In the genomic region with DNA sequence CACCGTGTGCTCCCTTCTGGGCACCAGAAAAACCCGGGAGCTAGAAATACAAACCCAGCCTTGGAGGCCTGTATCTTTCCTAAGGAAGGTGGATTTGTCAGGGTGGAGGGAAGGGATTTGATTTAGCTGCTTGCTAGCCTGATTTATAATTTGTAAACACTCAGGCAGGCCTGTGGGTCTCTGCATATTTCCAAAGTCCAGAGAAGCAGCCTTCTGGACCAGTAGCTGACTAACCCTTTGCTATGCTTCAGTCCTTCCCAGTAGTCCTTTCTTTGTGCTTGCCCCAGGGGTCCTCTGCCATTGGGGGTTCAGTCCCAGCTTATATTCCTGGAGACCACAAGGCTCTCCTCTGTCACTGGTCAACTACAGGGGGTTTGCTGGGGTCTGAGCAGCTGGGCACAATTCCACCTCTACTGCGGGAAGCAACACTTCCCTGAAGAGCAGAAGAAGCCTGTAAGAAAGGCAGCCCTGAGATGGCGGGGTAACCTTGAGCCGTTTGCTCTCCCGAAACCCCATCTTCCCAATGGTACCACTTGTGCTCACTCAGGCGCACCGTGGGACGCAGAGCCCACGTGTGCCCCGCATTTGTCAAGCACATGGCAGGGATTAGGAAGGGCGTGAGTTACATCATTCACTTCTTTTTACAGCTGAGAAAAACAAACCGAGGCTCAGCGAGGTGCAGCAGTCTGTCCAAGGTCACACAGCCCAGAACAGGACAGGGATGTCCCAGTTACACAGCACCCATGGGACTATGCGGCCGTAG, we compare ENCODE assay signal across 8 mouse cellular contexts.
DNase-seq lines count a peak whose midpoint lies in the region; ATAC-seq lines count a peak whose summit lies in the region.

No protein-coding gene starts in this region.

- no peak for DNase-seq in kidney, adult 11 months
- no peak for DNase-seq in frontal cortex, postnatal 25 days (ENCODE audit: low spot score in 2 of 2)
- no peak for DNase-seq in right cerebral cortex, postnatal 4 days

- peak overlapping the region; percentile 100 for H3K27ac ChIP-seq in kidney, embryonic 14.5 days (ENCODE audit: low read depth, low read length)
- H3K27ac ChIP-seq in brown adipose tissue, adult 24 weeks (replicated peaks; ENCODE audit: low read depth, low read length), result peak overlapping the region; percentile 87
- H3K27ac ChIP-seq in heart, embryonic 15.5 days, result peak overlapping the region; percentile 94
- peak overlapping the region; percentile 98 for H3K27ac ChIP-seq in limb, embryonic 15.5 days
- H3K27ac ChIP-seq in neural tube, embryonic 15.5 days (replicated peaks), result peak overlapping the region; percentile 98

- peaks cover 73% of the 10 kb centered on the region for H3K4me1 ChIP-seq in kidney, embryonic 14.5 days (ENCODE audit: control insufficient read depth, insufficient read depth, low read length)
- peaks cover 35% of the 10 kb centered on the region for H3K4me1 ChIP-seq in brown adipose tissue, adult 24 weeks (ENCODE audit: control insufficient read depth, insufficient read depth, insufficient read length, low read length)
- peaks cover 78% of the 10 kb centered on the region for H3K4me1 ChIP-seq in heart, embryonic 15.5 days (replicated peaks)
- H3K4me1 ChIP-seq in limb, embryonic 15.5 days, result peaks cover 84% of the 10 kb centered on the region
- H3K4me1 ChIP-seq in neural tube, embryonic 15.5 days, result peaks cover 79% of the 10 kb centered on the region

- H3K4me3 ChIP-seq in kidney, embryonic 14.5 days (ENCODE audit: low read length), result peak overlapping the region; percentile 18; the same call in 1 of the 2 replicates
- peak overlapping the region; percentile 31 for H3K4me3 ChIP-seq in brown adipose tissue, adult 24 weeks (ENCODE audit: insufficient read depth, low read depth, low read length)
- peak overlapping the region; percentile 26 for H3K4me3 ChIP-seq in heart, embryonic 15.5 days
- H3K4me3 ChIP-seq in limb, embryonic 15.5 days, result peak overlapping the region; percentile 32
- H3K4me3 ChIP-seq in neural tube, embryonic 15.5 days (replicated peaks), result no peak overlapping the region

- peak overlapping the region; percentile 53 for H3K9ac ChIP-seq in kidney, embryonic 14.5 days (ENCODE audit: low read depth, low read length)
- H3K9ac ChIP-seq in heart, embryonic 15.5 days, result peak overlapping the region; percentile 47
- H3K9ac ChIP-seq in limb, embryonic 15.5 days, result 0 out of 2 replicates have a peak overlapping the region, but pooled peaks have one; percentile 11
- H3K9ac ChIP-seq in neural tube, embryonic 15.5 days (replicated peaks), result peak overlapping the region; percentile 29; the same call in 1 of the 2 replicates

- no peaks in the 10 kb centered on the region for H3K36me3 ChIP-seq in kidney, embryonic 14.5 days (ENCODE audit: control insufficient read depth, insufficient read depth, low read length)
- no peaks in the 10 kb centered on the region for H3K36me3 ChIP-seq in heart, embryonic 15.5 days
- no peaks in the 10 kb centered on the region for H3K36me3 ChIP-seq in limb, embryonic 15.5 days
- no peaks in the 10 kb centered on the region for H3K36me3 ChIP-seq in neural tube, embryonic 15.5 days

- peak overlapping the region; percentile 56 for H3K4me2 ChIP-seq in kidney, embryonic 14.5 days (replicated peaks; ENCODE audit: low read depth, low read length)
- H3K4me2 ChIP-seq in heart, embryonic 15.5 days, result peak overlapping the region; percentile 60
- H3K4me2 ChIP-seq in limb, embryonic 15.5 days, result peak overlapping the region; percentile 72
- peak overlapping the region; percentile 59 for H3K4me2 ChIP-seq in neural tube, embryonic 15.5 days

- ATAC-seq in kidney, embryonic 14.5 days (ENCODE audit: low FRiP score, low TSS enrichment), result no peak; the same call in 1 of the 2 replicates
- ATAC-seq in heart, embryonic 15.5 days (replicated peaks; ENCODE audit: insufficient number of reproducible peaks, insufficient read depth, low FRiP score, low read depth), result no peak; the same call in 1 of the 2 replicates
- no peak for ATAC-seq in limb, embryonic 15.5 days (ENCODE audit: insufficient number of reproducible peaks, low FRiP score, low TSS enrichment, low read depth)
- ATAC-seq in neural tube, embryonic 15.5 days (ENCODE audit: low FRiP score), result no peak

- H3K27me3 ChIP-seq in kidney, embryonic 14.5 days (ENCODE audit: control insufficient read depth, insufficient read depth, low read length), result no peaks in the 10 kb centered on the region
- no peaks in the 10 kb centered on the region for H3K27me3 ChIP-seq in heart, embryonic 15.5 days
- no peaks in the 10 kb centered on the region for H3K27me3 ChIP-seq in limb, embryonic 15.5 days
- H3K27me3 ChIP-seq in neural tube, embryonic 15.5 days (replicated peaks), result no peaks in the 10 kb centered on the region

- no peaks in the 10 kb centered on the region for H3K9me3 ChIP-seq in kidney, embryonic 14.5 days (ENCODE audit: control insufficient read depth, low read length)
- no peaks in the 10 kb centered on the region for H3K9me3 ChIP-seq in heart, embryonic 15.5 days (replicated peaks)
- H3K9me3 ChIP-seq in limb, embryonic 15.5 days, result no peaks in the 10 kb centered on the region
- no peaks in the 10 kb centered on the region for H3K9me3 ChIP-seq in neural tube, embryonic 15.5 days (replicated peaks)

- WGBS in kidney, embryonic 14.5 days, result 8% methylated on average over 16 of the region's 16 CpGs
- 21% methylated on average over 16 of the region's 16 CpGs for WGBS in heart, embryonic 15.5 days
- WGBS in limb, embryonic 15.5 days, result 11% methylated on average over 16 of the region's 16 CpGs
- 6% methylated on average over 16 of the region's 16 CpGs for WGBS in neural tube, embryonic 15.5 days
